Mouse (Mus musculus): ENCODE measurements around the gene Gng8. TPM values are rescaled to one million over a fixed set of nuclear protein-coding genes. Genes with fewer than 3 reads are reported as not detected.

The Gng8 gene
- polyA plus RNA-seq, 1 experiment from 2014 or later = 8.3 TPM

GRCm38 (mm10) chr7:16920150-16920579, 28.6 kb downstream of the Gng8 start:
- H3K4me2 ChIP-seq (replicated peaks) = peak overlapping the region; percentile 30
- peaks cover 34% of the 10 kb centered on the region for H3K36me3 ChIP-seq
- H3K27me3 ChIP-seq (replicated peaks) = no peaks in the 10 kb centered on the region
- 0 out of 2 replicates have a peak overlapping the region, but pooled peaks have one; percentile 2 for H3K4me3 ChIP-seq (replicated peaks)
- no peak for ATAC-seq
- H3K9ac ChIP-seq = 0 out of 2 replicates have a peak overlapping the region, but pooled peaks have one; percentile 34
- no peaks in the 10 kb centered on the region for H3K9me3 ChIP-seq
- no peak overlapping the region for H3K27ac ChIP-seq
- WGBS = 68% methylated on average over 7 of the region's 7 CpGs
- H3K4me1 ChIP-seq (replicated peaks) = peaks cover 36% of the 10 kb centered on the region

- Histone ChIP-seq H3K4me1 (replicated peaks) (peaks cover 36% of the 10 kb centered on the region), H3K4me3 (replicated peaks) (peak overlapping the region; percentile 94), H3K27ac (peak overlapping the region; percentile 96), H3K9me3 (no peaks in the 10 kb centered on the region), H3K4me2 (replicated peaks) (peak overlapping the region; percentile 69), H3K36me3 (peaks cover 26% of the 10 kb centered on the region), H3K9ac (peak overlapping the region; percentile 97), H3K27me3 (replicated peaks) (no peaks in the 10 kb centered on the region)
- ATAC-seq = no peak
- 43% methylated on average over 21 of the region's 21 CpGs for WGBS
Measured at GRCm38 (mm10) chr7:16920818-16921791, 29.5 kb downstream of the Gng8 start.

GRCm38 (mm10) chr7:16921881-16922335, 30.3 kb downstream of the Gng8 start:
- H3K9me3 ChIP-seq = no peaks in the 10 kb centered on the region
- peak overlapping the region; percentile 94 for H3K4me3 ChIP-seq (replicated peaks)
- H3K36me3 ChIP-seq = peaks cover 18% of the 10 kb centered on the region
- peak; percentile 39 for ATAC-seq
- peak overlapping the region; percentile 97 for H3K9ac ChIP-seq
- H3K4me2 ChIP-seq (replicated peaks) = peak overlapping the region; percentile 69
- no peaks in the 10 kb centered on the region for H3K27me3 ChIP-seq (replicated peaks)
- WGBS = 31% methylated on average over 6 of the region's 6 CpGs
- peak overlapping the region; percentile 96 for H3K27ac ChIP-seq
- H3K4me1 ChIP-seq (replicated peaks) = peaks cover 36% of the 10 kb centered on the region

GRCm38 (mm10) chr7:16922360-16922973, 30.9 kb downstream of the Gng8 start:
- H3K9me3 ChIP-seq = no peaks in the 10 kb centered on the region
- no peaks in the 10 kb centered on the region for H3K27me3 ChIP-seq (replicated peaks)
- H3K4me3 ChIP-seq (replicated peaks) = peak overlapping the region; percentile 94
- peak overlapping the region; percentile 96 for H3K27ac ChIP-seq
- H3K4me2 ChIP-seq (replicated peaks) = peak overlapping the region; percentile 69
- peaks cover 36% of the 10 kb centered on the region for H3K4me1 ChIP-seq (replicated peaks)
- H3K36me3 ChIP-seq = peaks cover 13% of the 10 kb centered on the region
- H3K9ac ChIP-seq = peak overlapping the region; percentile 97
- WGBS = 34% methylated on average over 10 of the region's 10 CpGs
- ATAC-seq = peak; percentile 21

GRCm38 (mm10) chr7:16923283-16924036, 31.9 kb downstream of the Gng8 start:
- H3K4me2 ChIP-seq (replicated peaks) = peak overlapping the region; percentile 69
- peak overlapping the region; percentile 94 for H3K4me3 ChIP-seq (replicated peaks)
- WGBS = under 1% methylated on average over 57 of the region's 57 CpGs
- H3K9ac ChIP-seq = peak overlapping the region; percentile 97
- H3K4me1 ChIP-seq (replicated peaks) = peaks cover 36% of the 10 kb centered on the region
- H3K9me3 ChIP-seq = no peaks in the 10 kb centered on the region
- H3K27me3 ChIP-seq (replicated peaks) = no peaks in the 10 kb centered on the region
- ATAC-seq = no peak
- peak overlapping the region; percentile 96 for H3K27ac ChIP-seq
- peaks cover 3% of the 10 kb centered on the region for H3K36me3 ChIP-seq

GRCm38 (mm10) chr7:16924037-16924834, 32.6 kb downstream of the Gng8 start, which contains the start of gene Calm3:
Gene Calm3 (minus strand): TSS chr7:16924114.
- WGBS = 2% methylated on average over 64 of the region's 64 CpGs
- H3K36me3 ChIP-seq = no peaks in the 10 kb centered on the region
- peak within 1 kb of the TSS; percentile 97 for H3K9ac ChIP-seq
- peak; percentile 92 for ATAC-seq
- peak within 1 kb of the TSS; percentile 69 for H3K4me2 ChIP-seq (replicated peaks)
- no peaks in the 10 kb centered on the region for H3K27me3 ChIP-seq (replicated peaks)
- H3K4me3 ChIP-seq (replicated peaks) = peak within 1 kb of the TSS; percentile 94
- H3K4me1 ChIP-seq (replicated peaks) = peaks cover 35% of the 10 kb centered on the region
- peak within 1 kb of the TSS; percentile 96 for H3K27ac ChIP-seq
- no peaks in the 10 kb centered on the region for H3K9me3 ChIP-seq

GRCm38 (mm10) chr7:16928341-16928740, 36.8 kb downstream of the Gng8 start:
- 56% methylated on average over 2 of the region's 2 CpGs for WGBS
- H3K36me3 ChIP-seq = no peaks in the 10 kb centered on the region
- no peaks in the 10 kb centered on the region for H3K4me1 ChIP-seq (replicated peaks)
- H3K4me3 ChIP-seq (replicated peaks) = no peak overlapping the region
- H3K27me3 ChIP-seq (replicated peaks) = no peaks in the 10 kb centered on the region
- H3K4me2 ChIP-seq (replicated peaks) = no peak overlapping the region
- no peaks in the 10 kb centered on the region for H3K9me3 ChIP-seq
- H3K27ac ChIP-seq = no peak overlapping the region
- H3K9ac ChIP-seq = no peak overlapping the region
- no peak for ATAC-seq

GRCm38 (mm10) chr7:16930850-16931249, 39.3 kb downstream of the Gng8 start:
- Histone ChIP-seq H3K4me3 (replicated peaks) (no peak overlapping the region), H3K36me3 (no peaks in the 10 kb centered on the region), H3K27me3 (replicated peaks) (no peaks in the 10 kb centered on the region), H3K4me1 (replicated peaks) (no peaks in the 10 kb centered on the region), H3K9me3 (no peaks in the 10 kb centered on the region), H3K27ac (no peak overlapping the region), H3K4me2 (replicated peaks) (no peak overlapping the region), H3K9ac (no peak overlapping the region)
- ATAC-seq = peak; percentile 15; the same call in 1 of the 2 replicates
- WGBS = 15% methylated on average over 1 of the region's 1 CpGs

GRCm38 (mm10) chr7:16931968-16932627, 40.5 kb downstream of the Gng8 start:
- no peaks in the 10 kb centered on the region for H3K4me1 ChIP-seq (replicated peaks)
- no peak overlapping the region for H3K27ac ChIP-seq
- 18% methylated on average over 14 of the region's 14 CpGs for WGBS
- H3K9me3 ChIP-seq = no peaks in the 10 kb centered on the region
- H3K36me3 ChIP-seq = no peaks in the 10 kb centered on the region
- H3K4me2 ChIP-seq (replicated peaks) = no peak overlapping the region
- H3K9ac ChIP-seq = no peak overlapping the region
- peak; percentile 63 for ATAC-seq
- no peaks in the 10 kb centered on the region for H3K27me3 ChIP-seq (replicated peaks)
- no peak overlapping the region for H3K4me3 ChIP-seq (replicated peaks)

- 36% methylated on average over 14 of the region's 14 CpGs for WGBS
- H3K4me3 ChIP-seq (replicated peaks) = no peak overlapping the region
- no peaks in the 10 kb centered on the region for H3K36me3 ChIP-seq
- H3K9me3 ChIP-seq = no peaks in the 10 kb centered on the region
- no peak overlapping the region for H3K27ac ChIP-seq
- ATAC-seq = no peak
- no peaks in the 10 kb centered on the region for H3K4me1 ChIP-seq (replicated peaks)
- no peaks in the 10 kb centered on the region for H3K27me3 ChIP-seq (replicated peaks)
- H3K9ac ChIP-seq = no peak overlapping the region
- no peak overlapping the region for H3K4me2 ChIP-seq (replicated peaks)
Measured at GRCm38 (mm10) chr7:16932704-16933577, 41.4 kb downstream of the Gng8 start.
